Mouse (Mus musculus) CH12.LX (cell line): Measurements from ENCODE around the gene Cdk13.

Experiments used
- CHD2 ChIP-seq: IDR thresholded peaks from 2 replicates; pipeline ENCODE4 v1.6.1; 2011; ENCODE audit warnings: low read length, improper control_type of control experiment
- CTCF ChIP-seq, 2 experiments: IDR thresholded peaks in 1 of 2; conservative IDR thresholded peaks in 1 of 2; 2 replicates each; pipeline ENCODE4 v1.5.1; 2011 to 2012; ENCODE audit warnings: low read depth in 2 of 2, low read length in 2 of 2, improper control_type of control experiment in 1 of 2, inconsistent platforms in 1 of 2, mild to moderate bottlenecking in 1 of 2, moderate library complexity in 1 of 2
- GABPA ChIP-seq: IDR thresholded peaks from 2 replicates; pipeline ENCODE4 v1.6.1; 2012; ENCODE audit warnings: low read depth, low read length, improper control_type of control experiment, inconsistent platforms; ENCODE audit not compliant: insufficient replicate concordance
- HCFC1 ChIP-seq: IDR thresholded peaks from 2 replicates; pipeline ENCODE4 v1.6.1; 2012; ENCODE audit warnings: low read depth, mild to moderate bottlenecking, inconsistent platforms, low read length, improper control_type of control experiment
- IRF4 ChIP-seq: IDR thresholded peaks from 2 replicates; pipeline ENCODE4 v1.6.1; 2014; ENCODE audit warnings: low read depth, mild to moderate bottlenecking, inconsistent platforms, low read length, improper control_type of control experiment
- NELFE ChIP-seq: IDR thresholded peaks from 2 replicates; pipeline ENCODE4 v1.6.1; 2011; ENCODE audit warnings: low read depth, low read length, improper control_type of control experiment
- NRF1 ChIP-seq: IDR thresholded peaks from 2 replicates; pipeline ENCODE4 v1.6.1; 2014; ENCODE audit warnings: low read depth, mild to moderate bottlenecking, inconsistent platforms, low read length, improper control_type of control experiment, moderate library complexity
- PAX5 ChIP-seq: IDR thresholded peaks from 2 replicates; pipeline ENCODE4 v1.6.1; 2012; ENCODE audit warnings: low read length, inconsistent platforms, mixed read lengths
- POLR2A ChIP-seq: IDR thresholded peaks from 2 replicates; pipeline ENCODE4 v1.6.1; 2011; ENCODE audit warnings: low read depth, mild to moderate bottlenecking, improper control_type of control experiment, low read length
- ZC3H11A ChIP-seq: IDR thresholded peaks from 2 replicates; pipeline ENCODE4 v1.6.1; 2012; ENCODE audit warnings: low read depth, mild to moderate bottlenecking, inconsistent platforms, low read length, improper control_type of control experiment

DNA sequence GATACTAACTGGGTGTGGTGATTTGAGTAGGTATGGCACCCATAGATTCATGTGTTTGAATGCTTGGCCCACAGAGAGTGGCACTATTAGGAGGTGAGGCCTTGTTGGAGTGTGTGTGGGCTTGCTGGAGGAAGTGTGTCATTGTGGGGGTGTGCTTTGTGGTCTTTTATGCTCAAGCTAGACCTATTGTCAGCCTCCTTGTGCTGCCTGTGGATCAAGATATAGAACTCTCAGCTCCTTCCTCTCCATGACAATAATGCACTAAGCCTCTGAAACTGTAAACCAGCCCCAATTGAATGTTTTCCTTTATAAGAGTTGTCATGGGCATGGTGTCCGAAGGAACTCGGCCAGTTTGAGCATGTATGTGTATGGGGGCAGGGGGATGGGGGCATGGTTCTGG, 38.4 kb upstream of the Cdk13 start:
- TF ChIP-seq IRF4 (no peak), ZC3H11A (no peak), GABPA (no peak), NELFE (no peak), POLR2A (no peak), CTCF (conservative IDR thresholded peaks at IDR 0.05 in 1 of 2, IDR thresholded peaks at IDR 0.05 in 1 of 2; ENCODE audit: low read depth in 2 of 2, low read length in 2 of 2) (no peak), NRF1 (no peak), PAX5 (no peak), CHD2 (no peak), HCFC1 (no peak)
